Mouse (Mus musculus): ENCODE data around the gene Wdr25. TPM values are rescaled to one million over a fixed set of nuclear protein-coding genes. Genes with fewer than 3 reads are reported as not detected.

Wdr25 gene
- polyA plus RNA-seq (2012; ENCODE audit: low replicate concordance): 2.8 and 6.8 TPM in 2 replicates

DNA sequence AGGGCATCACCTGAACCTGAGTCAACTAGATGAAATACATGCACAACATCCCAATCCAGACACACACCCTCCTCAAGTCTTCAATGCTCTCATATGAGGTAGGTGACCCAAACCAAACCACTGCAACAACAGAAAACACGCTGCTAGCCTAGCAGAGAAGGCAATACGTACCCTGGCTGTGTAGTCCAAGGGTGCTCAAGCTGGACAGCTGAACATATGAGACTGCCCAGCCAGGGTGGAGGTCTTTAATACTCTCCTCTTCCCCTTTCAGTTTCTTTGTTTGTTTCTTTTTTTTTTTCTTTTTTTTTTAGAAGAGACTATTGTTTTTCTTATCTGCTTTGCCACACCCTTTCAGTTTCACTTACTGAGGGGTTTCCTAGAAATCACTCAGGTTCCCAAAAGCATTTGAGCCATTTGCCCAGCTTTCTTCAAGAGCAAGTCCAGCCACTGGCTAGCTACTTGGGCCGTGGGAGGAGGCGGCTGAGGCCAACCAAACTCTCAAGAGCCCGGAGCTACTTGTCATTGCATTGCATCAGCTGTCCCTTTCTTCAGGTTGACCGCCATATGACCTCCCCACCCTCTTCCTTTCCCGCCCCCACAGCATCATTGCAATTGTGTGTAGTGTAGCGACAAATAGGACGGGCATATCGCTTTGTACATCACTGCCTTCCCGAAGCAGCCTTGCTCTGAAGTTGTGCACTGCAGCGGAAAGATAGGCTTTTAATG, at the start of gene Wdr25:
TSS of gene Wdr25 (plus strand) at position 643 of the 726 bp plus-strand sequence.

DNA sequence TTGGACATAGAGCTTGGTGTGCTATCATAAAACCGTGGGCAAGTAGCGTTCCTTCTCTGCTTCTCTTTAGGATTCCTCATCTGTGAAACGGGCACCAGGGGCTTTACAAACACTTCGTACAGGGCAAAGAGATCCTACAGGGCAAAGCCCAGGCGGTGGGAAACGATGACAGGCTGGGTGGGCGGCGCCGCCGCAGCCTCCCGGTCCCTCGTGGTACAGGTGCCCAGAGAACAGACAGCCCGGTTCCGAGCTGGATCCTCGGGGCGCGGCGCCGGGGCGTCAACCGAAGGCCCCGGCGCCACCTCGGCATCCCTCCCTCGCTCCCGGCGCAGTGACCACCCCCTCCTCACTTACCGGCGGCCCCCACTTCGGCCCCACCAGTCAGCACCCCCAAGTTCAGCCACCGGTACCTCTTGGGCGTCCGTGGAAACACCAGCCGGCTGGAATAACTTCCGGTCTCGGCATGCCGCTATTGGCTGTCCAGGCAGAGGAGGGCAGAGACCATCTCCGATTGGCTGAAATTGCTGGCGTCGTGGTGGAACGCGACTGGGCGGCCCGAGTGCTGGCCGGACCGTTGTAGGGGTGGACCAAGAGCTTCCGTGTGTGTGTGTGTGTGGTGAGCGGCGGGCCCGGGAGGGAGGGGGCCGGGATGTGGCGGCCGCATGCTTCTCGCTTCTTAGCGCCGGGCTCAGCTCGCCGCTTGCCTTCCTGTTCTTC, 442 bp downstream of the Wdr25 start, which contains the start of gene Wars:
TSS of gene Wars (minus strand) at position 460 of the 717 bp plus-strand sequence.

DNA sequence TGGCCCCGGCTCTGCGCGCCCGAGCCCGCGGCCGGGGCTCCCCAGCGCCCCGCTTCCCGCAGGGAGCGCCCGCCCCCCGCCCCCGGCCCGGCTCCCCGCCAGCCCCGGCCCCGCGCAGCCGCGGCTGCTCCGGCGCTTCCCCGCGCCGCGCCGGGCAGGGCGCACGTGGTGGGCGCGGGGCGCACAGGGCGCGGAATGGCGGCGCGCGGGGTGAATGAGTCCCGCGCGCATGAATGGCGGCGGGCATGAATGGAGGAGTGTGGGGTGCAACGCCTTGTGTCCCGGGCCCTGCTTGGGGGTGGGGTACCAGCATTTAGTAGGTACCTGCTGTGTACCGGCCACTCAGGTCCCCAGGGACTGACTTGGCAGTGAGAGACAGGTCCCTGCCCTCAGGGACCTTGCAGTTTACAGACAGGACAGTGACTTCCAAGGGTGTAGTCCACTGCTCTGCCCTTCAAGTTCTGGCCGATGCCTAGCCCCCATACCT, 174.8 kb downstream of the Wdr25 start, which contains the start of gene Begain:
TSS of gene Begain (minus strand) at position 51 of the 487 bp plus-strand sequence.

Other genes with a start within 250 kb of the Wdr25 start
- gene Degs2, start 191.3 kb upstream of the Wdr25 start, polyA plus RNA-seq (2012; ENCODE audit: low replicate concordance): 0.14 TPM in 1 of 2 replicates, not detected in the other
- gene Yy1, start 100.7 kb upstream of the Wdr25 start, polyA plus RNA-seq (2012; ENCODE audit: low replicate concordance): 28.8 and 46.4 TPM in 2 replicates
- 3.4 and 5.8 TPM in 2 replicates for gene Slc25a29, start 57.7 kb upstream of the Wdr25 start, polyA plus RNA-seq (2012; ENCODE audit: low replicate concordance)
- gene Slc25a47, start 57.6 kb upstream of the Wdr25 start, polyA plus RNA-seq (2012; ENCODE audit: low replicate concordance): 0.91 and 1.4 TPM in 2 replicates
- 9.3 and 42.9 TPM in 2 replicates for gene Wars, start 543 bp downstream of the Wdr25 start, polyA plus RNA-seq (2012; ENCODE audit: low replicate concordance)
- 6.8 and 17.3 TPM in 2 replicates for gene Begain, start 174.6 kb downstream of the Wdr25 start, polyA plus RNA-seq (2012; ENCODE audit: low replicate concordance)

Measured in hematopoietic multipotent progenitor cell, adult 10-12 weeks (in vitro differentiated cells).